In the genomic region with DNA sequence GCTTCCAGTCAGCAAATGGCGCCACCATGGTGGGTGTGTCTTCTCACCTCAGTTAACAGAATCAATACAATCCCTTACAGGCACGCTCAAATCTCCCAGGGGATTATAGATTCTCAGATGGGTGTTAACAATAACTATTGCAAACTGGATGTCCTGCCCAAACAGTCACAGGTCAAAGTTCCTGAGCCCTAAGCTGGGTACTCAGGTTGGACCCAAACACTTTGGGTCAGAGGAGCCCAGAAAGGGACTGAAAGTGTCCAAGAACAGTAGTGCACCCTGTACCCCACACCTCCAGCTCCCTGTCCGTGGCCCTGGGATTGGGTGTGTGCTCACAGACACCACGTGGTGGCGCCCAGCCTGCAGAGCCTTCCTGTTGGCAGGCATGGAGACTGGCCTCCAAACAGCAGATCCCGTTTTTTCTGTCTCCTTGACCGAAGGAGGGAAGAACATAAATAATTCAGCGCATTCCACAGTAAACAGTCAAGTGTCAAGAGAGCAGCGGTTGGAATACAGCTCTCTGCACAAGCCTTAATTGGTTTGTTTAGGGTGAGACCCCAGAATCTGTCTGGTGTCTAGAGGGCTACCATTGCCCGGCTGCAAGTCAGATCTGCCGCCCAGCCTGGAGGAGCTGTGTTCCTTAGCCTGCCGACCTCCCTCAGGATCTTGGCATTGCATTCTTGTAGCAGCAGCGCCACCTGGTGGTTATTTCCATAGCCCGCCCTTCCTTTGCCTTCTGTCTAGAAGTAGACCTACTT, we compare ENCODE assay signal across 9 mouse cellular contexts. TPM values are rescaled to one million over a fixed set of nuclear protein-coding genes. Genes with fewer than 3 reads are reported as not detected.
DNase-seq lines count a peak whose midpoint lies in the region; ATAC-seq and TF ChIP-seq lines count a peak whose summit lies in the region.
"Had no signal": no experiment of that assay in that cellular context is flagged by ENCODE, and none has a peak within 500 bp of the region (broad histone marks: within the 10 kb centered on the region; RNA-seq: fewer than 3 reads in every experiment).

No protein-coding gene starts in this region.

- dilution Hi-C loops in CH12.LX (cut with MboI; ENCODE audit: extremely low pct_ligation_motif_present, extremely low pct_unique_long_range_greater_than_20kb, low sequenced_read_pairs) = no loop called here

- H3K27ac ChIP-seq in CH12.LX (ENCODE audit: insufficient read depth, low read depth) = no peak overlapping the region
- no peak overlapping the region for H3K27ac ChIP-seq in forebrain, embryonic 13.5 days
- no peak overlapping the region for H3K27ac ChIP-seq in liver, embryonic 16.5 days (ENCODE audit: low read length)
- peak overlapping the region; percentile 6; the same call in 1 of the 2 replicates for H3K27ac ChIP-seq in neural tube, embryonic 13.5 days (replicated peaks)
- H3K27ac ChIP-seq: macrophage had no signal

- H3K36me3 ChIP-seq in CH12.LX (replicated peaks in 1 of 2; ENCODE audit: control insufficient read depth in 1 of 2, insufficient read depth in 1 of 2, low read length in 1 of 2) = no peaks in the 10 kb centered on the region
- H3K36me3 ChIP-seq in forebrain, embryonic 13.5 days (ENCODE audit: poor library complexity, severe bottlenecking) = no peaks in the 10 kb centered on the region
- no peaks in the 10 kb centered on the region for H3K36me3 ChIP-seq in liver, embryonic 16.5 days (ENCODE audit: control insufficient read depth, insufficient read depth)
- H3K36me3 ChIP-seq in neural tube, embryonic 13.5 days = no peaks in the 10 kb centered on the region

- peak overlapping the region; percentile 7; the same call in 1 of the 2 replicates for H3K4me2 ChIP-seq in CH12.LX (ENCODE audit: insufficient read depth, low read depth, poor library complexity, severe bottlenecking)
- H3K4me2 ChIP-seq in forebrain, embryonic 13.5 days = peak overlapping the region; percentile 56
- peak overlapping the region; percentile 25; the same call in 1 of the 2 replicates for H3K4me2 ChIP-seq in liver, embryonic 16.5 days (ENCODE audit: low read depth, low read length)
- H3K4me2 ChIP-seq in neural tube, embryonic 13.5 days = peak overlapping the region; percentile 57

- H3K9me3 ChIP-seq in CH12.LX (replicated peaks; ENCODE audit: low read length) = no peaks in the 10 kb centered on the region
- H3K9me3 ChIP-seq in forebrain, embryonic 13.5 days (replicated peaks) = no peaks in the 10 kb centered on the region
- H3K9me3 ChIP-seq in liver, embryonic 16.5 days (replicated peaks; ENCODE audit: control insufficient read depth, low read length) = no peaks in the 10 kb centered on the region
- H3K9me3 ChIP-seq in neural tube, embryonic 13.5 days = no peaks in the 10 kb centered on the region

- 14% methylated on average over 14 of the region's 14 CpGs for WGBS in forebrain, embryonic 13.5 days
- WGBS in large intestine, adult 2 months = 10% methylated on average over 14 of the region's 14 CpGs
- 11% methylated on average over 14 of the region's 14 CpGs for WGBS in liver, embryonic 16.5 days (ENCODE audit: insufficient replicate concordance)
- WGBS in neural tube, embryonic 13.5 days = 15% methylated on average over 14 of the region's 14 CpGs

- peaks cover 80% of the 10 kb centered on the region for H3K27me3 ChIP-seq in CH12.LX (replicated peaks)
- H3K27me3 ChIP-seq in forebrain, embryonic 13.5 days = no peaks in the 10 kb centered on the region
- no peaks in the 10 kb centered on the region for H3K27me3 ChIP-seq in liver, embryonic 16.5 days (ENCODE audit: control insufficient read depth, insufficient read depth, low read depth, low read length)
- no peaks in the 10 kb centered on the region; the same call in 1 of the 2 replicates for H3K27me3 ChIP-seq in neural tube, embryonic 13.5 days

- H3K4me1 ChIP-seq in CH12.LX (ENCODE audit: control insufficient read depth in 1 of 2, insufficient read depth in 2 of 2) = peaks cover 0 to 3% of the 10 kb centered on the region in 2 experiments; a peak in 2 of 4 replicates
- H3K4me1 ChIP-seq in forebrain, embryonic 13.5 days = peaks cover 6% of the 10 kb centered on the region
- H3K4me1 ChIP-seq in liver, embryonic 16.5 days (ENCODE audit: control insufficient read depth, low read depth, low read length) = no peaks in the 10 kb centered on the region
- H3K4me1 ChIP-seq in neural tube, embryonic 13.5 days (replicated peaks) = peaks cover 6% of the 10 kb centered on the region; the same call in 1 of the 2 replicates

- H3K79me2 ChIP-seq in CH12.LX (replicated peaks; ENCODE audit: control insufficient read depth, extremely low read depth, insufficient read depth, poor library complexity, severe bottlenecking) = no peaks in the 10 kb centered on the region

- peak; percentile 88 for TF ChIP-seq RAD21 in CH12.LX (IDR thresholded peaks at IDR 0.05; ENCODE audit: low read depth, low read length)

- ATAC-seq in forebrain, embryonic 13.5 days = peak; percentile 86
- ATAC-seq in liver, embryonic 16.5 days (ENCODE audit: low read depth) = no peak; the same call in 1 of the 2 replicates
- ATAC-seq in neural tube, embryonic 13.5 days (ENCODE audit: low read depth) = peak; percentile 89

- no peak overlapping the region for H3K9ac ChIP-seq in CH12.LX (ENCODE audit: insufficient read depth, low read depth)
- peak overlapping the region; percentile 31 for H3K9ac ChIP-seq in forebrain, embryonic 13.5 days
- no peak overlapping the region for H3K9ac ChIP-seq in liver, embryonic 16.5 days (ENCODE audit: low read depth, low read length)
- peak overlapping the region; percentile 35 for H3K9ac ChIP-seq in neural tube, embryonic 13.5 days

- H3K4me3 ChIP-seq in CH12.LX (replicated peaks in 1 of 3; ENCODE audit: low read depth in 2 of 3, low read length in 2 of 3, poor library complexity in 1 of 3) = no peak overlapping the region
- peak overlapping the region; percentile 24 for H3K4me3 ChIP-seq in forebrain, embryonic 13.5 days
- H3K4me3 ChIP-seq in liver, embryonic 16.5 days (ENCODE audit: low read depth, low read length) = no peak overlapping the region
- peak overlapping the region; percentile 32 for H3K4me3 ChIP-seq in neural tube, embryonic 13.5 days

- intact Hi-C loops in heart, postnatal 10 days (cut with DNase I) = loop anchor here (1.0 to 2.0 kb wide), 4 partner anchors 145 to 326 kb away; partner anchors contain the start of gene Adamts2

- TF ChIP-seq EP300 in CH12.LX (IDR thresholded peaks at IDR 0.05; ENCODE audit: low read length) = no peak

- DNase-seq in CH12.LX (ENCODE audit: extremely low read depth) = peak; percentile 80
- peak; percentile 82 for DNase-seq in c-Kit-positive CD71-negative TER-119-negative erythroid progenitor cells, embryonic 14.5 days (ENCODE audit: low read depth)
- DNase-seq in heart, postnatal 10 days = peak; percentile 91 to 94
- peak; percentile 40 for DNase-seq in large intestine, adult 2 months (ENCODE audit: low read depth, low spot score)
- peak; percentile 77 for DNase-seq in telencephalon, adult 2 months (ENCODE audit: low read depth, low spot score)

- TF ChIP-seq CTCF in CH12.LX (conservative IDR thresholded peaks at IDR 0.05 in 1 of 2, IDR thresholded peaks at IDR 0.05 in 1 of 2; ENCODE audit: low read depth in 2 of 2, low read length in 2 of 2) = peak; percentile 90 to 93

- TF ChIP-seq POLR2A in CH12.LX (IDR thresholded peaks at IDR 0.05; ENCODE audit: low read depth, low read length) = no peak

- in situ Hi-C loops in CH12.LX (cut with MboI; ENCODE audit: low pct_ligation_motif_present, low pct_unique_long_range_greater_than_20kb, low sequenced_read_pairs) = loop anchor here (10.0 kb wide), 1 partner anchor 334 kb away; the partner anchor contains the start of gene Rufy1

TF ChIP-seq in CH12.LX, 34 proteins besides CTCF, POLR2A, EP300 and RAD21:
- TF ChIP-seq SMC3 (IDR thresholded peaks at IDR 0.05; ENCODE audit: low read depth, low read length) = peak; percentile 79
- no peak for TF ChIP-seq ZKSCAN1 (IDR thresholded peaks at IDR 0.05; ENCODE audit: borderline replicate concordance, low read depth, low read length)

RNA-seq across cellular contexts. Expression of gene Zfp354c, which starts 58.4 kb away (rescaled TPM):
- total RNA-seq in CH12.LX (2012; rRNA removed) = 1.1 and 1.4 TPM in 2 replicates
- 1.9 and 2.1 TPM in 2 replicates for total RNA-seq in CH12.LX (2014; rRNA removed)
- polyA plus RNA-seq in CH12.LX (2012; ENCODE audit: insufficient read length, low read depth) = 2.2 TPM in 2 replicates
- polyA plus RNA-seq in forebrain, embryonic 13.5 days (2015; fragmentation: Nextera tagmentation; extraction: Ambion mirVana) = 44.2 and 45.2 TPM in 2 replicates
- total RNA-seq in heart, postnatal 10 days (2021) = 1 to 10 TPM; 7.0 to 7.7 TPM
- polyA plus RNA-seq in large intestine, adult 2 months (2012; rRNA removed) = 0.19 and 0.55 TPM in 2 replicates
- 0.76 and 0.84 TPM in 2 replicates for polyA plus RNA-seq in liver, embryonic 16.5 days (2015; fragmentation: Nextera tagmentation; extraction: Ambion mirVana)
- polyA plus RNA-seq in neural tube, embryonic 13.5 days (2015; fragmentation: Nextera tagmentation; extraction: Ambion mirVana) = 53.0 and 55.6 TPM in 2 replicates

Comparison
In these comparisons a context has a peak if more than half of its experiments do, and no peak if none do; other contexts are left out.
1. DNase-seq: peak in every context shown above with its lines; median percentile 92 in heart, postnatal 10 days; 82 in c-Kit-positive CD71-negative TER-119-negative erythroid progenitor cells, embryonic 14.5 days; 80 in CH12.LX; 77 in telencephalon, adult 2 months; 40 in large intestine, adult 2 months.
2. H3K4me2 ChIP-seq: peak in every context shown above with its lines; median percentile 57 in neural tube, embryonic 13.5 days; 56 in forebrain, embryonic 13.5 days; 25 in liver, embryonic 16.5 days; 7 in CH12.LX.
3. H3K4me3 ChIP-seq: peak in forebrain, embryonic 13.5 days (single experiment) and neural tube, embryonic 13.5 days (single experiment); none in CH12.LX (0 of 3) and liver, embryonic 16.5 days (single experiment).
4. H3K9ac ChIP-seq: peak in forebrain, embryonic 13.5 days (single experiment) and neural tube, embryonic 13.5 days (single experiment); none in CH12.LX (single experiment) and liver, embryonic 16.5 days (single experiment).
5. RNA of gene Zfp354c, which starts 58.4 kb away (polyA plus RNA-seq): 53.0 to 55.6 TPM in neural tube, embryonic 13.5 days and 44.2 to 45.2 TPM in forebrain, embryonic 13.5 days; 2.2 TPM in CH12.LX, 0.76 to 0.84 TPM in liver, embryonic 16.5 days and 0.19 to 0.55 TPM in large intestine, adult 2 months; every median in the first group is over 10 times any median in the second.